ENCODE assay signal across 7 mouse cellular contexts in the genomic region with DNA sequence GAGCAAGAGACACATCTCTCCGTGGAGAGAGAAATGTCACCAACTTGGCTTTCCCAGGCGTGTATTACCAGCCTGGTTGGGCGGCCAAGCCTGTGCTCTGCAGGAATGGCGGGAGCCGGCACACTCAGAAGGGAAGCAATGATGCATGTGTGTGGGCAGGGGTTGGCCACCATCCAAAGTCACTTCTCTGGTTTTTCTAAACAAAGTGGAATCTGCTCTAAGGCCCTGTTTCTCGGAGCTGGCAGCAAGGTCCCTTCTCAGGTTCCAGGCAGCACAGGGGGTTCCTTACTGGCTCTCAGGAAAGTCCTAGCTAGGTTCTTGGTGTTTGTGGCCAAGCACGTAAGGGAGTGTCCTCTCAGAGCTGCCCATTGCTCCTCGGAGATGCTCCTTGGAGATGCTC. TPM values are rescaled to one million over a fixed set of nuclear protein-coding genes. Genes with fewer than 3 reads are reported as not detected.
DNase-seq lines count a peak whose midpoint lies in the region; ATAC-seq lines count a peak whose summit lies in the region.

No protein-coding gene starts in this region.

- no peak overlapping the region for H3K4me2 ChIP-seq in forebrain, embryonic 12.5 days

- H3K27ac ChIP-seq in forebrain, embryonic 12.5 days: no peak overlapping the region

- H3K9me3 ChIP-seq in forebrain, embryonic 12.5 days: no peaks in the 10 kb centered on the region

- peaks cover 8% of the 10 kb centered on the region; the same call in 1 of the 2 replicates for H3K4me1 ChIP-seq in forebrain, embryonic 12.5 days

- no peaks in the 10 kb centered on the region for H3K36me3 ChIP-seq in forebrain, embryonic 12.5 days (replicated peaks)

- H3K27me3 ChIP-seq in forebrain, embryonic 12.5 days: no peaks in the 10 kb centered on the region

- H3K9ac ChIP-seq in forebrain, embryonic 12.5 days: no peak overlapping the region

- DNase-seq in 3134 (ENCODE audit: extremely low read depth, insufficient read length, low spot score): peak; percentile 27
- peak; percentile 19 for DNase-seq in 3T3-L1 (ENCODE audit: low read depth, low spot score)
- peak; percentile 69 to 73 for DNase-seq in cerebellum, postnatal 36 days
- peak; percentile 49 to 51 for DNase-seq in layer of hippocampus, postnatal 10 days (ENCODE audit: low spot score in 2 of 2)
- DNase-seq in urinary bladder, adult 2 months (ENCODE audit: low spot score): no peak
- no peak for DNase-seq in urinary bladder, postnatal 25 days (ENCODE audit: low spot score)

- 66% methylated on average over 8 of the region's 8 CpGs for WGBS in forebrain, embryonic 12.5 days

- no peak for ATAC-seq in forebrain, embryonic 12.5 days (ENCODE audit: low FRiP score)

- no peak overlapping the region for H3K4me3 ChIP-seq in forebrain, embryonic 12.5 days (replicated peaks)

RNA-seq across cellular contexts. Expression of a gene that starts 58.2 kb away (rescaled TPM):
- total RNA-seq in layer of hippocampus, postnatal 10 days (2021): 1 to 10 TPM; 4.2 to 5.6 TPM
- 2.8 TPM in 2 replicates for polyA plus RNA-seq in urinary bladder, adult 2 months (2012; rRNA removed)
- polyA plus RNA-seq in forebrain, embryonic 12.5 days (2016; fragmentation: Nextera tagmentation; extraction: Ambion mirVana): 1.1 and 1.7 TPM in 2 replicates

Comparison
In these comparisons a context has a peak if more than half of its experiments do, and no peak if none do; other contexts are left out.
1. DNase-seq: peak in 3134 (single experiment), 3T3-L1 (single experiment), cerebellum, postnatal 36 days (2 of 2) and layer of hippocampus, postnatal 10 days (2 of 2); none in urinary bladder, adult 2 months (single experiment) and urinary bladder, postnatal 25 days (single experiment).